Mouse (Mus musculus): ENCODE data around the gene Ptpn3.

DNA sequence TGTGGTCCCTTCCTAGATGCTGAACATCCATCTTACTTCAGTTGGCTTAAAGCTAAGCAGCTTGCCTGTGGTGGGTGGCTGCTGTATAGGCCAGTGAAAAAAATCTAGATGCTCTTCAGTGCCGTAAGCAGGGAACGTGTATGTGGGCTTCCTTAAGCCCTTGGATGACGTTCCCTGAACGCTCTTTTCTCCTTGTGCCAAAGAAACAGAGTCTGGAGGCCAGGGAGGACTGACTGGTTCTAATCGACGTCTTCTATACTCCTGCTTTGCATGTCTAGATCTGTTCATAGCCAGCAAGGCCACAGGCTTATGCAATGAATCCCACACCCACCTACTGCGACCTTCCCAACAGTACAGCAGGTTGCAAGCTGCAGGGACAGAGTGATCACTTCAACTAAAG is 71.3 kb downstream of the Ptpn3 start:
- TF ChIP-seq CTCF (IDR thresholded peaks at IDR 0.05; ENCODE audit: extremely low read depth, insufficient read depth, insufficient read length, insufficient replicate concordance) (no peak), POLR2A (IDR thresholded peaks at IDR 0.05; ENCODE audit: low read depth, low read length) (no peak)

Measured in spleen, adult 2 months (tissue).